Mouse (Mus musculus) C2C12 (cell line): ENCODE results near the gene Phgr1.

Experiments
- CTCF ChIP-seq: IDR thresholded peaks from one replicate; pipeline ENCODE4 v1.5.1; 2011; ENCODE audit not compliant: control insufficient read depth, insufficient read depth, insufficient read length
- MAX ChIP-seq: IDR thresholded peaks from one replicate; pipeline ENCODE4 v1.6.1; 2011; ENCODE audit warnings: mild to moderate bottlenecking, control low read depth
- MYOG ChIP-seq: IDR thresholded peaks from one replicate; pipeline ENCODE4 v1.6.1; 2011; ENCODE audit not compliant: control insufficient read depth, insufficient read length; ENCODE audit errors: extremely low read depth
- USF1 ChIP-seq: IDR thresholded peaks from one replicate; pipeline ENCODE4 v1.6.1; 2011; ENCODE audit warnings: low read depth, mild to moderate bottlenecking, control low read depth, moderate library complexity

- no peak for TF ChIP-seq MYOG
- no peak for TF ChIP-seq MAX
- TF ChIP-seq CTCF: no peak
- TF ChIP-seq USF1: no peak
Measured at GRCm38 (mm10) chr2:118791591-118792258, 19.2 kb downstream of the Phgr1 start.
